Mouse (Mus musculus) heart, adult 10 weeks (tissue): ENCODE data around the gene Mybl2. TPM values are rescaled to one million over a fixed set of nuclear protein-coding genes. Genes with fewer than 3 reads are reported as not detected.

Source experiments
- polyA plus RNA-seq: library from polyadenylated mRNA; stranded (reverse); fragments of 350-450 nt; fragmentation: Illumina TruSeq; extraction: RNeasy Lipid Tissue Mini Kit (QIAGEN cat#74804); gene quantifications from one replicate; pipeline ENCODE4 v1.2.3, GENCODE M21; 2014; ENCODE audit warnings: low read depth, low replicate concordance

Gene Mybl2
- polyA plus RNA-seq: 0.29 TPM

DNA sequence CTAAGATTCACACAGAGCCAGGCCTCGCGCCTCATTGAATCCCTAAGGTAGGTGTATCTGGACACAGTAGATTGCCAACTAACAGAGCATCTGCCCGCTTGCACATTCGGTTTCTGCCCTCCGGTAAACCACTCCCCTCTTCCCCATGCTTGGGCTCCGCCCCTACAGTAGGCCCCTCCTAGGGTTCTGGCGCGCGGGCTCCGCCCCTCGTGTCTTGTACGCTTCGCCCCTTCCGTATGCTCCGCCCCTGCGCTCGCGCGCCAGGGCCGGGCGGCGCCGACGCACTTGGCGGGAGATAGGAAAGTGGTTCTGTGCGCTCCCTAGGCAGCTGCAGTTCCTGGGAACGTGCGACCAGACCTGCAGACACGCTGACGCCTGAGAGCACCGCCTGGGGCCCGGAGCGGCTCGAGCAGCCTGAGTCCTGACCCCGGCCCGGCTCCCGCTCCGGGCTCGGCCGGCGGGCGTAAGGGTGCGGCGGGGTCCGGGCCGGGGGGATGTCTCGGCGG, at the start of gene Mybl2:
Mybl2 (plus strand) TSS at position 353 of the 506 bp plus-strand sequence.

DNA sequence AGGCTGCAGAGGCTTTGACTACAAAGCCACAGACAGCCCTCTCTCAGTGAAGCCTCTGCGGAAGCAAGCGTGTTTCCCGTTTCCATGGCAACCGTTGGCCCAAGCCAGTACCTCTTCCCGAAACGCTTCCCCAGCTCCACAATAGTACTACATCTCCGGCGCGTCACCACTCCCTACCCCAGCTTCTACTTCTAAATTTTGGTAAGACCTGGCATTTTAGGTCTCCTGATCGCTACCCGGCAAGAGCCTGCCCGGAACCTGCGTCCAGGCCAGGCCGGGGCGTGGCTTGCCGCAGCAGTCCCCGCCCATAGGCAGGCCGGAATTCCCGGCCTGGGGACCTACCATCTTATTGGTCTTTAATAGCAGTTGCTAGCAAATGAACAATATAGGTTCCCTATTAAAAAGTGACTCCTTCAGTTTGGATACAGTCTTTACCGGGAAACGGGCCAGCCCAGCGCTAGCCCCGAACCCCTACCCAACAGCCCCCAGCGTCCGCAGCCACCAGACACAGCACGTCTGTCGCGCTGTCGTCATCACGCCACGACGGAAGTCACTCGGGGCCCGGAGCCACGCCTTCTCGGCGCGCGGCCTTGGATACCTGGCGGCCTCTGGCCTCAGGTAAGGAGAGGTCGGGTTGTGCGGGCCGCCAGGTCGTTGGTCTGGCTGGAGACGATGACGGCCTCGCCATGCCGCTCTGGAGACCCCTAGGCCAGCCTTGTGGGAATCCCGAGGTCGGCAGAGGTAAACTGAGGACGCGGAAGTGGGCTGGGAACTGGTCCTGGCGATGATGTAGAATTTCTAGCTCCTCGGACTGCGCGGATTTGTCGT, 37.4 kb upstream of the Mybl2 start, which contains the start of gene Ift52:
Ift52 (plus strand) TSS at position 439 of the 828 bp plus-strand sequence.

DNA sequence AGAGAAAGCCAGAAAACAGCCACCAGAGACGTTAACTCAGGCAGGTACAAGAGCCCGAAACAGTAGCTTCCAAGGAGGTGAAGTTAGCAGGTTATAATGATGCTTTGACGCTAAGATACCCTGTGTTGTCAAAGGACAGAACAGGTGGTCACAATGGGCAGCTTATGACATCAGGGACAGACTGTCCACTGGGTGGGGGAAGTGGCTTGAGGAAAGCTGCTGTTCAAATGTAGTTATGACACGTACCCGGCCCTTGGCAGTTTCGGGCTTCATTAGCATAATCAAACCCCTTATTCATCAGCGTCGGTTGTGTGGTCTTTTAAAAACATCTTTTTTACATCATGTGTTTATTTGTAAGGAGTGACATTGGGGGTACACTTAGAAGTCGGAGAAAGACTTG, 33.2 kb downstream of the Mybl2 start, which contains the start of gene Gtsf1l:
Gtsf1l (minus strand) TSS at position 128 of the 400 bp plus-strand sequence.

Other genes starting within 250 kb of the Mybl2 start
- 125 TPM for gene Srsf6, start 123.2 kb upstream of the Mybl2 start, polyA plus RNA-seq
- gene L3mbtl1, start 111.2 kb upstream of the Mybl2 start, polyA plus RNA-seq: not detected
- not detected for gene Sgk2, start 67.4 kb upstream of the Mybl2 start, polyA plus RNA-seq
- 27.7 TPM for gene Ift52, start 37.3 kb upstream of the Mybl2 start, polyA plus RNA-seq
- gene Gtsf1l, start 33.2 kb downstream of the Mybl2 start, polyA plus RNA-seq: not detected
- 1.4 TPM for gene Tox2, start 148.4 kb downstream of the Mybl2 start, polyA plus RNA-seq